Mouse (Mus musculus): ENCODE data around the gene Xylt2. TPM values are rescaled to one million over a fixed set of nuclear protein-coding genes. Genes with fewer than 3 reads are reported as not detected.

Xylt2 gene
- polyA plus RNA-seq (2016; fragmentation: Nextera tagmentation; extraction: Ambion mirVana): 17.2 and 18.8 TPM in 2 replicates

GRCm38 (mm10) chr11:94676754-94677606 is at the start of gene Xylt2:
Xylt2 (minus strand) TSS chr11:94677515.
- ATAC-seq (ENCODE audit: low FRiP score, low read depth): peak; percentile 96
- peak within 1 kb of the TSS; percentile 95 for H3K9ac ChIP-seq (replicated peaks)
- H3K36me3 ChIP-seq: no peaks in the 10 kb centered on the region
- WGBS: under 1% methylated on average over 68 of the region's 82 CpGs
- no peaks in the 10 kb centered on the region for H3K27me3 ChIP-seq
- peaks cover 29% of the 10 kb centered on the region for H3K4me1 ChIP-seq
- H3K27ac ChIP-seq (replicated peaks): peak within 1 kb of the TSS; percentile 86
- H3K9me3 ChIP-seq: no peaks in the 10 kb centered on the region
- H3K4me2 ChIP-seq (replicated peaks): peak within 1 kb of the TSS; percentile 86
- peak within 1 kb of the TSS; percentile 89 for H3K4me3 ChIP-seq

- Histone ChIP-seq H3K27ac (replicated peaks) (no peak overlapping the region), H3K9ac (replicated peaks) (no peak overlapping the region), H3K4me2 (replicated peaks) (no peak overlapping the region), H3K9me3 (no peaks in the 10 kb centered on the region), H3K27me3 (no peaks in the 10 kb centered on the region), H3K4me1 (peaks cover 12% of the 10 kb centered on the region), H3K4me3 (no peak overlapping the region), H3K36me3 (no peaks in the 10 kb centered on the region)
- no peak for ATAC-seq (ENCODE audit: low FRiP score, low read depth)
- WGBS: 72% methylated on average over 2 of the region's 2 CpGs
These were observed 41.9 kb upstream of the Xylt2 start for GRCm38 (mm10) chr11:94719216-94719615.

GRCm38 (mm10) chr11:94718113-94718909 is 41.0 kb upstream of the Xylt2 start:
- Histone ChIP-seq H3K4me1 (peaks cover 15% of the 10 kb centered on the region), H3K4me3 (no peak overlapping the region), H3K9me3 (no peaks in the 10 kb centered on the region), H3K27me3 (no peaks in the 10 kb centered on the region), H3K27ac (replicated peaks) (no peak overlapping the region), H3K4me2 (replicated peaks) (no peak overlapping the region), H3K9ac (replicated peaks) (no peak overlapping the region), H3K36me3 (no peaks in the 10 kb centered on the region)
- no peak for ATAC-seq (ENCODE audit: low FRiP score, low read depth)
- whole genome bisulfite sequencing: 90% methylated on average over 7 of the region's 7 CpGs

GRCm38 (mm10) chr11:94717239-94717638 is 39.9 kb upstream of the Xylt2 start:
- H3K4me3 ChIP-seq: no peak overlapping the region
- no peaks in the 10 kb centered on the region for H3K27me3 ChIP-seq
- H3K4me2 ChIP-seq (replicated peaks): peak overlapping the region; percentile 10; the same call in 1 of the 2 replicates
- H3K36me3 ChIP-seq: no peaks in the 10 kb centered on the region
- no peaks in the 10 kb centered on the region for H3K9me3 ChIP-seq
- peak overlapping the region; percentile 7; the same call in 1 of the 2 replicates for H3K27ac ChIP-seq (replicated peaks)
- ATAC-seq (ENCODE audit: low FRiP score, low read depth): no peak
- H3K4me1 ChIP-seq: peaks cover 15% of the 10 kb centered on the region
- H3K9ac ChIP-seq (replicated peaks): no peak overlapping the region
- WGBS: 27% methylated on average over 11 of the region's 11 CpGs

- Histone ChIP-seq H3K27ac (replicated peaks) (peak overlapping the region; percentile 7; the same call in 1 of the 2 replicates), H3K4me3 (no peak overlapping the region), H3K4me1 (peaks cover 15% of the 10 kb centered on the region), H3K9me3 (no peaks in the 10 kb centered on the region), H3K9ac (replicated peaks) (no peak overlapping the region), H3K4me2 (replicated peaks) (peak overlapping the region; percentile 10; the same call in 1 of the 2 replicates), H3K36me3 (no peaks in the 10 kb centered on the region), H3K27me3 (no peaks in the 10 kb centered on the region)
- peak; percentile 58; the same call in 1 of the 2 replicates for ATAC-seq (ENCODE audit: low FRiP score, low read depth)
- 17% methylated on average over 9 of the region's 9 CpGs for WGBS
These were observed 39.4 kb upstream of the Xylt2 start for GRCm38 (mm10) chr11:94716754-94717153.

- 51% methylated on average over 5 of the region's 5 CpGs for WGBS
- H3K9me3 ChIP-seq: no peaks in the 10 kb centered on the region
- H3K4me2 ChIP-seq (replicated peaks): no peak overlapping the region
- H3K4me1 ChIP-seq: peaks cover 15% of the 10 kb centered on the region
- no peaks in the 10 kb centered on the region for H3K36me3 ChIP-seq
- H3K27me3 ChIP-seq: no peaks in the 10 kb centered on the region
- H3K9ac ChIP-seq (replicated peaks): no peak overlapping the region
- no peak overlapping the region for H3K27ac ChIP-seq (replicated peaks)
- H3K4me3 ChIP-seq: no peak overlapping the region
- no peak for ATAC-seq (ENCODE audit: low FRiP score, low read depth)
These were observed 38.3 kb upstream of the Xylt2 start for GRCm38 (mm10) chr11:94715622-94716021.

- ATAC-seq (ENCODE audit: low FRiP score, low read depth): no peak
- Histone ChIP-seq H3K4me1 (peaks cover 15% of the 10 kb centered on the region), H3K4me3 (no peak overlapping the region), H3K27ac (replicated peaks) (no peak overlapping the region), H3K9me3 (no peaks in the 10 kb centered on the region), H3K27me3 (no peaks in the 10 kb centered on the region), H3K4me2 (replicated peaks) (no peak overlapping the region), H3K9ac (replicated peaks) (no peak overlapping the region), H3K36me3 (no peaks in the 10 kb centered on the region)
- 56% methylated on average over 11 of the region's 11 CpGs for WGBS
These were observed 36.0 kb upstream of the Xylt2 start for GRCm38 (mm10) chr11:94713246-94713860.

- no peak within 1 kb of the TSS for H3K27ac ChIP-seq (replicated peaks)
- ATAC-seq (ENCODE audit: low FRiP score, low read depth): no peak
These were observed 27.2 kb upstream of the Xylt2 start, which contains the start of gene Gm11541 for GRCm38 (mm10) chr11:94704472-94704871. Gm11541 (minus strand) TSS chr11:94704499.

GRCm38 (mm10) chr11:94704020-94704419 is 26.7 kb upstream of the Xylt2 start:
- no peak for ATAC-seq (ENCODE audit: low FRiP score, low read depth)
- 39% methylated on average over 7 of the region's 7 CpGs for WGBS
- H3K36me3 ChIP-seq: no peaks in the 10 kb centered on the region
- no peak overlapping the region for H3K4me3 ChIP-seq
- no peak overlapping the region for H3K4me2 ChIP-seq (replicated peaks)
- no peak overlapping the region for H3K9ac ChIP-seq (replicated peaks)
- no peaks in the 10 kb centered on the region for H3K9me3 ChIP-seq
- H3K27me3 ChIP-seq: no peaks in the 10 kb centered on the region
- no peak overlapping the region for H3K27ac ChIP-seq (replicated peaks)
- H3K4me1 ChIP-seq: 0 out of 2 replicates have a peak, but pooled peaks cover 4% of the 10 kb centered on the region

More at GRCm38 (mm10) chr11:94704472-94704871, 27.2 kb upstream of the Xylt2 start, which contains the start of gene Gm11541:
- Histone ChIP-seq H3K27me3 (no peaks in the 10 kb centered on the region), H3K9me3 (no peaks in the 10 kb centered on the region), H3K9ac (replicated peaks) (no peak within 1 kb of the TSS), H3K4me3 (no peak within 1 kb of the TSS), H3K4me2 (replicated peaks) (no peak within 1 kb of the TSS), H3K4me1 (0 out of 2 replicates have a peak, but pooled peaks cover 4% of the 10 kb centered on the region), H3K36me3 (no peaks in the 10 kb centered on the region)
- WGBS: 82% methylated on average over 5 of the region's 5 CpGs

- WGBS: 67% methylated on average over 3 of the region's 3 CpGs
- Histone ChIP-seq H3K9ac (replicated peaks) (no peak overlapping the region), H3K4me2 (replicated peaks) (no peak overlapping the region), H3K36me3 (no peaks in the 10 kb centered on the region), H3K4me3 (no peak overlapping the region), H3K4me1 (0 out of 2 replicates have a peak, but pooled peaks cover 10% of the 10 kb centered on the region), H3K27me3 (no peaks in the 10 kb centered on the region), H3K27ac (replicated peaks) (no peak overlapping the region), H3K9me3 (no peaks in the 10 kb centered on the region)
- no peak for ATAC-seq (ENCODE audit: low FRiP score, low read depth)
These were observed 24.9 kb upstream of the Xylt2 start for GRCm38 (mm10) chr11:94702216-94702610.

- H3K4me2 ChIP-seq (replicated peaks): 0 out of 2 replicates have a peak overlapping the region, but pooled peaks have one; percentile 2
- H3K27ac ChIP-seq (replicated peaks): no peak overlapping the region
- H3K4me1 ChIP-seq: 0 out of 2 replicates have a peak, but pooled peaks cover 10% of the 10 kb centered on the region
- WGBS: 65% methylated on average over 27 of the region's 27 CpGs
- H3K9ac ChIP-seq (replicated peaks): no peak overlapping the region
- no peaks in the 10 kb centered on the region for H3K36me3 ChIP-seq
- H3K4me3 ChIP-seq: no peak overlapping the region
- no peaks in the 10 kb centered on the region for H3K27me3 ChIP-seq
- ATAC-seq (ENCODE audit: low FRiP score, low read depth): no peak
- H3K9me3 ChIP-seq: no peaks in the 10 kb centered on the region
These were observed 24.3 kb upstream of the Xylt2 start for GRCm38 (mm10) chr11:94701401-94702215.

Measured in midbrain, embryonic 12.5 days (tissue).